Mouse (Mus musculus) adrenal gland, postnatal 25 days (tissue): Measurements from ENCODE around the gene Usp37. TPM values are rescaled to one million over a fixed set of nuclear protein-coding genes. Genes with fewer than 3 reads are reported as not detected.

Source experiments
- DNase-seq: peaks from one replicate; pipeline ENCODE4 v3.0.0; 2021; ENCODE audit warnings: mixed read lengths
- total RNA-seq: library from RNA; stranded (reverse); gene quantifications from 2 replicates; pipeline ENCODE4 v1.2.3, GENCODE M21; 2021

Gene Usp37
- total RNA-seq, 1 experiment from 2014 or later = 25.3 TPM

- peak; percentile 55 for DNase-seq
Observed at GRCm38 (mm10) chr1:74460273-74460672, 83.8 kb downstream of the Usp37 start.

- DNase-seq = no peak
Observed at GRCm38 (mm10) chr1:74452611-74453045, 91.5 kb downstream of the Usp37 start.

- DNase-seq = no peak
Observed at GRCm38 (mm10) chr1:74444538-74444937, 99.5 kb downstream of the Usp37 start.

- DNase-seq = no peak
Observed at GRCm38 (mm10) chr1:74439166-74439876, 104.8 kb downstream of the Usp37 start.

GRCm38 (mm10) chr1:74437702-74438427, 106.2 kb downstream of the Usp37 start:
- DNase-seq = peak; percentile 83

GRCm38 (mm10) chr1:74435563-74435962, 108.5 kb downstream of the Usp37 start:
- no peak for DNase-seq

- no peak for DNase-seq
Observed at GRCm38 (mm10) chr1:74434596-74434995, 109.5 kb downstream of the Usp37 start.

- DNase-seq = no peak
Observed at GRCm38 (mm10) chr1:74433220-74433619, 110.9 kb downstream of the Usp37 start.

- DNase-seq = no peak
Observed at GRCm38 (mm10) chr1:74425845-74426244, 118.2 kb downstream of the Usp37 start.

GRCm38 (mm10) chr1:74423147-74423546, 120.9 kb downstream of the Usp37 start:
- no peak for DNase-seq

GRCm38 (mm10) chr1:74419440-74419794, 124.7 kb downstream of the Usp37 start:
- peak; percentile 19 for DNase-seq

GRCm38 (mm10) chr1:74418747-74419439, 125.2 kb downstream of the Usp37 start:
- peak; percentile 63 for DNase-seq

GRCm38 (mm10) chr1:74415143-74415542, 128.9 kb downstream of the Usp37 start:
- DNase-seq = no peak

GRCm38 (mm10) chr1:74412711-74413110, 131.4 kb downstream of the Usp37 start:
- DNase-seq = no peak

- peak; percentile 35 for DNase-seq
Observed at GRCm38 (mm10) chr1:74411753-74412325, 132.2 kb downstream of the Usp37 start.

- DNase-seq = no peak
Observed at GRCm38 (mm10) chr1:74408589-74409504, 135.2 kb downstream of the Usp37 start, which contains the start of gene Vil1. Gene Vil1, plus strand, starts transcription at chr1:74409376.

- DNase-seq = no peak
Observed at GRCm38 (mm10) chr1:74404206-74404605, 139.9 kb downstream of the Usp37 start.

- DNase-seq = no peak
Observed at GRCm38 (mm10) chr1:74401015-74401702, 142.9 kb downstream of the Usp37 start.

- DNase-seq = no peak
Observed at GRCm38 (mm10) chr1:74400531-74400930, 143.6 kb downstream of the Usp37 start.

- DNase-seq = peak; percentile 70
Observed at GRCm38 (mm10) chr1:74397919-74398451, 146.1 kb downstream of the Usp37 start.
